Mouse (Mus musculus): ENCODE results near the gene Rcn1.

- TF ChIP-seq POLR2A (IDR thresholded peaks at IDR 0.05; ENCODE audit: borderline replicate concordance, extremely low read depth, low read depth, low read length) (no peak), CTCF (IDR thresholded peaks at IDR 0.05; ENCODE audit: insufficient read depth, low read length) (no peak)
Measured at GRCm38 (mm10) chr2:105380757-105381319, 18.3 kb downstream of the Rcn1 start.

Measured in lung, adult 2 months (tissue).